Mouse (Mus musculus) cerebellum, adult (tissue): ENCODE data around the gene Azgp1.
"Not testable (repeated sequence)": the region's sequence is repeated elsewhere in the genome, so short reads cannot be mapped to it uniquely, and the experiment has no call there.

Source experiments
- ATAC-seq: cut with Nextera tagmentation; 2 replicates; pipeline ENCODE4 v1.9.2; 2017; ENCODE audit warnings: mild to moderate bottlenecking, moderate library complexity, mixed read lengths; ENCODE audit not compliant: insufficient number of reproducible peaks, low FRiP score, low TSS enrichment

Gene Azgp1

DNA sequence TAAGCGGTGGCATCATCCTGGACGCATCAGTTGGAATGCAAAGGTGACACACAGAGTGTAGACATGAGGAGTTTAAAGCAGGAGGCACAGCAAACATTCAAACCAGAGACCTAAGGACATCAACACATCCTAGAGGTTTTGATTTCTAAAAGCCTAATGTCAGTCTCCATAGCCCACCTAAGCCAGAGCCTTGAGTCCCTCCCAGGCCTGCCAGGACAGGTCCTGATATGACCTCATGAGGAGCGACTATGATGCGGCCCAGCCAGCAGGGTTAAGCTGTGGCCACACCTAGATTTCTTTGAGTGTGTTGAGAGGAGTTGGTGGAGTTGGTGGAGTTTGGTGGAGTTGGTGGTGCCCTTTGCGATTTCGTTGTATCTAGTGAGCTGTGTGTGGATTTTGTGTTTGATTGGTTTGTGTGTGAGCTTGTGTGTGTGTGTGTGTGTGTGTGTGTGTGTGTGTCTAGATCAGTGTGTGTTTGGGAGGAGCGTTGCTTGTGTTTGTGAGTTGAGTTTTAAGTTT is 39.7 kb downstream of the Azgp1 start, which contains the start of the genes Smok3a and Smok3b:
TSS of gene Smok3a (plus strand) at position 301 of the 519 bp plus-strand sequence.
TSS of gene Smok3b (plus strand) at position 469 of the 519 bp plus-strand sequence.
- ATAC-seq, result not testable (repeated sequence)
